Mouse (Mus musculus) gastrocnemius, postnatal 36 days (tissue): ENCODE data around the gene Gm765. TPM values are rescaled to one million over a fixed set of nuclear protein-coding genes. Genes with fewer than 3 reads are reported as not detected.
A peak's percentile ranks its signal among the peaks of the same experiment; 100 is the strongest.

Experiments used
- DNase-seq, 2 experiments: peaks; one replicate each; pipeline ENCODE4 v3.0.0; 2022
- intact Hi-C: fragments of 180-260 bp; cut with DNase I; formaldehyde crosslinking; loops from one replicate; pipeline ENCODE4 v1.15.1; 2025
- long read RNA-seq, 2 experiments: library from polyadenylated mRNA; stranded (forward); transcript quantifications; one replicate each; pipeline ENCODE4 v2.0.0; 2021
- total RNA-seq, 2 experiments: library from RNA; stranded (reverse); gene quantifications; 2 replicates each; pipeline ENCODE4 v1.2.3; 2021

Gm765 gene
- under 1 TPM in 1 of 2 experiments, not detected in 1; 0.08 TPM for total RNA-seq
- long read RNA-seq, experiment 1, result 0 reads
- long read RNA-seq, experiment 2, result 0 reads

GRCm38 (mm10) chr6:98342654-98343053 lies at the start of gene Gm765:
Gene Gm765 (minus strand): TSS chr6:98342754.
- intact Hi-C loops, result no loop called here
- DNase-seq, result no peak

- no peak for DNase-seq
- intact Hi-C loops, result loop anchor here (10.0 kb wide), 1 partner anchor 281 kb away; no protein-coding TSS in a partner anchor
Observed at GRCm38 (mm10) chr6:98385487-98385886, 42.9 kb upstream of the Gm765 start.

GRCm38 (mm10) chr6:98384431-98384830 lies 41.9 kb upstream of the Gm765 start:
- no peak for DNase-seq
- intact Hi-C loops, result loop anchor here (10.0 kb wide), 1 partner anchor 280 kb away; no protein-coding TSS in a partner anchor

- DNase-seq, result no peak
- intact Hi-C loops, result loop anchor here (10.0 kb wide), 1 partner anchor 279 kb away; no protein-coding TSS in a partner anchor
Observed at GRCm38 (mm10) chr6:98383411-98383810, 40.9 kb upstream of the Gm765 start.

- no peak for DNase-seq
Observed at GRCm38 (mm10) chr6:98366199-98366598, 23.6 kb upstream of the Gm765 start.

GRCm38 (mm10) chr6:98355271-98355670 lies 12.7 kb upstream of the Gm765 start:
- intact Hi-C loops, result no loop called here
- DNase-seq, result no peak

More at GRCm38 (mm10) chr6:98366199-98366598, 23.6 kb upstream of the Gm765 start:
- intact Hi-C loops, result no loop called here

- intact Hi-C loops, result no loop called here
Observed at GRCm38 (mm10) chr6:98353285-98353684, 10.7 kb upstream of the Gm765 start.

GRCm38 (mm10) chr6:98332714-98333113 lies 9.8 kb downstream of the Gm765 start:
- DNase-seq, result no peak
- intact Hi-C loops, result no loop called here

More at GRCm38 (mm10) chr6:98353285-98353684, 10.7 kb upstream of the Gm765 start:
- no peak for DNase-seq

GRCm38 (mm10) chr6:98311659-98312058 lies 30.9 kb downstream of the Gm765 start:
- intact Hi-C loops, result no loop called here

GRCm38 (mm10) chr6:98307647-98308046 lies 34.9 kb downstream of the Gm765 start:
- peak; percentile 25 to 78 for DNase-seq
- intact Hi-C loops, result no loop called here

More at GRCm38 (mm10) chr6:98311659-98312058, 30.9 kb downstream of the Gm765 start:
- no peak for DNase-seq

GRCm38 (mm10) chr6:98307159-98307558 lies 35.4 kb downstream of the Gm765 start:
- peak; percentile 9 to 35 for DNase-seq
- intact Hi-C loops, result no loop called here

- no peak for DNase-seq
- intact Hi-C loops, result no loop called here
Observed at GRCm38 (mm10) chr6:98292064-98292463, 50.5 kb downstream of the Gm765 start.

- DNase-seq, result no peak
- intact Hi-C loops, result no loop called here
Observed at GRCm38 (mm10) chr6:98288316-98288715, 54.2 kb downstream of the Gm765 start.

- DNase-seq, result no peak
- intact Hi-C loops, result no loop called here
Observed at GRCm38 (mm10) chr6:98287521-98287920, 55.0 kb downstream of the Gm765 start.

- intact Hi-C loops, result no loop called here
- DNase-seq, result no peak
Observed at GRCm38 (mm10) chr6:98285190-98285589, 57.4 kb downstream of the Gm765 start.

GRCm38 (mm10) chr6:98282791-98283190 lies 59.8 kb downstream of the Gm765 start:
- intact Hi-C loops, result no loop called here
- no peak for DNase-seq

- intact Hi-C loops, result no loop called here
- DNase-seq, result peak; percentile 34 to 46
Observed at GRCm38 (mm10) chr6:98271553-98271952, 71.0 kb downstream of the Gm765 start.

GRCm38 (mm10) chr6:98262961-98263360 lies 79.6 kb downstream of the Gm765 start:
- DNase-seq, result no peak
- intact Hi-C loops, result no loop called here

- intact Hi-C loops, result no loop called here
- no peak for DNase-seq
Observed at GRCm38 (mm10) chr6:98259016-98259415, 83.5 kb downstream of the Gm765 start.

GRCm38 (mm10) chr6:98246449-98246848 lies 96.1 kb downstream of the Gm765 start:
- no peak for DNase-seq
- intact Hi-C loops, result no loop called here

GRCm38 (mm10) chr6:98243186-98243585 lies 99.4 kb downstream of the Gm765 start:
- DNase-seq, result no peak
- intact Hi-C loops, result no loop called here

- no peak for DNase-seq
- intact Hi-C loops, result no loop called here
Observed at GRCm38 (mm10) chr6:98240561-98241272, 101.8 kb downstream of the Gm765 start.
